Mouse (Mus musculus) stomach, embryonic 15.5 days (tissue): Measurements from ENCODE around the gene Cnih1. TPM values are rescaled to one million over a fixed set of nuclear protein-coding genes. Genes with fewer than 3 reads are reported as not detected.
A peak's percentile ranks its signal among the peaks of the same experiment; 100 is the strongest.

Source experiments
- ATAC-seq: fragments of 200-750 bp; cut with Nextera tagmentation; 2 replicates; pipeline ENCODE4 v1.8.0; 2017; ENCODE audit warnings: low read depth, moderate number of reproducible peaks, moderate TSS enrichment; ENCODE audit not compliant: insufficient read depth, low FRiP score
- H3K27ac ChIP-seq: fragments of 300-500 bp; sonication (generic); 2 replicates; pipeline ENCODE4 v1.5.1; 2015; ENCODE audit warnings: mild to moderate bottlenecking, inconsistent platforms
- H3K27me3 ChIP-seq: fragments of 300-500 bp; sonication (generic); replicated peaks from 2 replicates; pipeline ENCODE4 v1.6.1; 2015; ENCODE audit warnings: inconsistent platforms
- H3K36me3 ChIP-seq: fragments of 300-500 bp; sonication (generic); 2 replicates; pipeline ENCODE4 v1.6.1; 2015; ENCODE audit warnings: inconsistent platforms
- H3K4me1 ChIP-seq: fragments of 300-500 bp; sonication (generic); 2 replicates; pipeline ENCODE4 v1.6.1; 2015; ENCODE audit warnings: inconsistent platforms
- H3K4me2 ChIP-seq: fragments of 300-500 bp; sonication (generic); 2 replicates; pipeline ENCODE4 v1.6.1; 2015; ENCODE audit warnings: mild to moderate bottlenecking, inconsistent platforms
- H3K4me3 ChIP-seq: fragments of 300-500 bp; sonication (generic); replicated peaks from 2 replicates; pipeline ENCODE4 v1.5.1; 2015; ENCODE audit warnings: inconsistent platforms
- H3K9ac ChIP-seq: fragments of 300-500 bp; sonication (generic); 2 replicates; pipeline ENCODE4 v1.6.1; 2015; ENCODE audit warnings: inconsistent platforms
- H3K9me3 ChIP-seq: fragments of 300-500 bp; sonication (generic); 2 replicates; pipeline ENCODE4 v1.6.1; 2016; ENCODE audit warnings: inconsistent platforms
- WGBS: fragments of 180-500 bp; shearing (Covaris S2); methylation state at CpG from one replicate; pipeline ENCODE4 v1.1.7; 2015; 5-methylcytosine and 5-hydroxymethylcytosine counted together
- polyA plus RNA-seq: library from polyadenylated mRNA; unstranded; fragments of >200 nt; fragmentation: Nextera tagmentation; extraction: Ambion mirVana; gene quantifications from 2 replicates; pipeline ENCODE4 v1.2.1, GENCODE M21; 2015

Cnih1 gene
- polyA plus RNA-seq, 1 experiment from 2014 or later = 186 TPM

GRCm38 (mm10) chr14:46785247-46785646, 3.0 kb downstream of the Cnih1 start:
- Histone ChIP-seq H3K9me3 (no peaks in the 10 kb centered on the region), H3K4me1 (0 out of 2 replicates have a peak, but pooled peaks cover 8% of the 10 kb centered on the region), H3K4me2 (no peak overlapping the region), H3K4me3 (no peak overlapping the region), H3K27me3 (no peaks in the 10 kb centered on the region), H3K27ac (no peak overlapping the region), H3K9ac (no peak overlapping the region), H3K36me3 (peaks cover 9% of the 10 kb centered on the region; the same call in 1 of the 2 replicates)
- 80% methylated on average over 5 of the region's 5 CpGs for WGBS
- no peak for ATAC-seq

GRCm38 (mm10) chr14:46783327-46783926, 4.8 kb downstream of the Cnih1 start:
- no peak overlapping the region for H3K4me2 ChIP-seq
- H3K9ac ChIP-seq = no peak overlapping the region
- no peak overlapping the region for H3K4me3 ChIP-seq
- no peak overlapping the region for H3K27ac ChIP-seq
- H3K27me3 ChIP-seq = no peaks in the 10 kb centered on the region
- no peaks in the 10 kb centered on the region for H3K9me3 ChIP-seq
- no peak for ATAC-seq
- H3K4me1 ChIP-seq = 0 out of 2 replicates have a peak, but pooled peaks cover 8% of the 10 kb centered on the region
- WGBS = 85% methylated on average over 10 of the region's 10 CpGs
- peaks cover 26% of the 10 kb centered on the region for H3K36me3 ChIP-seq

GRCm38 (mm10) chr14:46782187-46782828, 5.9 kb downstream of the Cnih1 start:
- H3K27ac ChIP-seq = no peak overlapping the region
- peaks cover 34% of the 10 kb centered on the region for H3K36me3 ChIP-seq
- H3K4me1 ChIP-seq = 0 out of 2 replicates have a peak, but pooled peaks cover 8% of the 10 kb centered on the region
- WGBS = 90% methylated on average over 8 of the region's 8 CpGs
- no peak for ATAC-seq
- H3K9me3 ChIP-seq = no peaks in the 10 kb centered on the region
- no peaks in the 10 kb centered on the region for H3K27me3 ChIP-seq
- no peak overlapping the region for H3K9ac ChIP-seq
- no peak overlapping the region for H3K4me3 ChIP-seq
- no peak overlapping the region for H3K4me2 ChIP-seq

- Histone ChIP-seq H3K9me3 (no peaks in the 10 kb centered on the region), H3K4me3 (no peak overlapping the region), H3K27ac (no peak overlapping the region), H3K36me3 (peaks cover 38% of the 10 kb centered on the region), H3K4me1 (no peaks in the 10 kb centered on the region), H3K27me3 (no peaks in the 10 kb centered on the region), H3K9ac (no peak overlapping the region), H3K4me2 (no peak overlapping the region)
- no peak for ATAC-seq
- whole genome bisulfite sequencing = 89% methylated on average over 7 of the region's 7 CpGs
Observed at GRCm38 (mm10) chr14:46781086-46781485, 7.1 kb downstream of the Cnih1 start.

GRCm38 (mm10) chr14:46779217-46779616, 9.0 kb downstream of the Cnih1 start:
- Histone ChIP-seq H3K9ac (no peak overlapping the region), H3K9me3 (no peaks in the 10 kb centered on the region), H3K27me3 (no peaks in the 10 kb centered on the region), H3K27ac (no peak overlapping the region), H3K36me3 (peaks cover 49% of the 10 kb centered on the region), H3K4me1 (no peaks in the 10 kb centered on the region), H3K4me2 (no peak overlapping the region), H3K4me3 (no peak overlapping the region)
- WGBS = 92% methylated on average over 7 of the region's 7 CpGs
- no peak for ATAC-seq

- Histone ChIP-seq H3K4me3 (no peak overlapping the region), H3K9me3 (no peaks in the 10 kb centered on the region), H3K4me2 (no peak overlapping the region), H3K4me1 (no peaks in the 10 kb centered on the region), H3K27me3 (no peaks in the 10 kb centered on the region), H3K9ac (no peak overlapping the region), H3K27ac (no peak overlapping the region), H3K36me3 (peaks cover 50% of the 10 kb centered on the region)
- 94% methylated on average over 9 of the region's 9 CpGs for WGBS
- ATAC-seq = no peak
Observed at GRCm38 (mm10) chr14:46778756-46779155, 9.5 kb downstream of the Cnih1 start.

GRCm38 (mm10) chr14:46770036-46770435, 18.2 kb downstream of the Cnih1 start:
- H3K4me3 ChIP-seq = no peak overlapping the region
- no peaks in the 10 kb centered on the region for H3K27me3 ChIP-seq
- no peak overlapping the region for H3K9ac ChIP-seq
- WGBS = 76% methylated on average over 6 of the region's 6 CpGs
- no peaks in the 10 kb centered on the region for H3K4me1 ChIP-seq
- H3K36me3 ChIP-seq = peaks cover 38% of the 10 kb centered on the region
- no peak overlapping the region for H3K4me2 ChIP-seq
- no peaks in the 10 kb centered on the region for H3K9me3 ChIP-seq
- ATAC-seq = no peak
- no peak overlapping the region for H3K27ac ChIP-seq

GRCm38 (mm10) chr14:46767116-46767515, 21.1 kb downstream of the Cnih1 start:
- H3K9ac ChIP-seq = no peak overlapping the region
- 83% methylated on average over 12 of the region's 12 CpGs for WGBS
- H3K27ac ChIP-seq = no peak overlapping the region
- no peaks in the 10 kb centered on the region for H3K27me3 ChIP-seq
- H3K9me3 ChIP-seq = no peaks in the 10 kb centered on the region
- no peak overlapping the region for H3K4me3 ChIP-seq
- peaks cover 28% of the 10 kb centered on the region for H3K36me3 ChIP-seq
- ATAC-seq = no peak
- no peaks in the 10 kb centered on the region for H3K4me1 ChIP-seq
- H3K4me2 ChIP-seq = no peak overlapping the region

- peak overlapping the region; percentile 74; the same call in 1 of the 2 replicates for H3K9ac ChIP-seq
- H3K9me3 ChIP-seq = no peaks in the 10 kb centered on the region
- 48% methylated on average over 6 of the region's 6 CpGs for WGBS
- no peak overlapping the region for H3K27ac ChIP-seq
- 0 out of 2 replicates have a peak, but pooled peaks cover 3% of the 10 kb centered on the region for H3K36me3 ChIP-seq
- no peaks in the 10 kb centered on the region for H3K27me3 ChIP-seq
- peak overlapping the region; percentile 92 for H3K4me2 ChIP-seq
- ATAC-seq = no peak
- H3K4me3 ChIP-seq = peak overlapping the region; percentile 90
- H3K4me1 ChIP-seq = peaks cover 7% of the 10 kb centered on the region; the same call in 1 of the 2 replicates
Observed at GRCm38 (mm10) chr14:46761186-46761585, 27.0 kb downstream of the Cnih1 start.

GRCm38 (mm10) chr14:46760355-46761029, 27.7 kb downstream of the Cnih1 start, which contains the start of gene Cdkn3:
TSS of gene Cdkn3 (plus strand) at chr14:46760541.
- Histone ChIP-seq H3K27me3 (no peaks in the 10 kb centered on the region), H3K9me3 (no peaks in the 10 kb centered on the region), H3K27ac (peak within 1 kb of the TSS; percentile 45; the same call in 1 of the 2 replicates), H3K4me2 (peak within 1 kb of the TSS; percentile 92), H3K9ac (peak within 1 kb of the TSS; percentile 74), H3K4me1 (peaks cover 7% of the 10 kb centered on the region; the same call in 1 of the 2 replicates), H3K4me3 (peak within 1 kb of the TSS; percentile 90), H3K36me3 (0 out of 2 replicates have a peak, but pooled peaks cover 3% of the 10 kb centered on the region)
- under 1% methylated on average over 54 of the region's 54 CpGs for WGBS
- ATAC-seq = peak; percentile 100

- no peaks in the 10 kb centered on the region for H3K9me3 ChIP-seq
- H3K4me3 ChIP-seq = peak overlapping the region; percentile 90
- no peaks in the 10 kb centered on the region for H3K27me3 ChIP-seq
- H3K9ac ChIP-seq = no peak overlapping the region
- peak overlapping the region; percentile 92 for H3K4me2 ChIP-seq
- H3K4me1 ChIP-seq = peaks cover 7% of the 10 kb centered on the region; the same call in 1 of the 2 replicates
- no peak for ATAC-seq
- H3K27ac ChIP-seq = no peak overlapping the region
- 1% methylated on average over 7 of the region's 7 CpGs for WGBS
- H3K36me3 ChIP-seq = 0 out of 2 replicates have a peak, but pooled peaks cover under 1% of the 10 kb centered on the region
Observed at GRCm38 (mm10) chr14:46759970-46760354, 28.2 kb downstream of the Cnih1 start.

GRCm38 (mm10) chr14:46757736-46758135, 30.5 kb downstream of the Cnih1 start:
- no peak overlapping the region for H3K27ac ChIP-seq
- WGBS = 68% methylated on average over 9 of the region's 9 CpGs
- H3K9me3 ChIP-seq = no peaks in the 10 kb centered on the region
- ATAC-seq = no peak
- H3K9ac ChIP-seq = no peak overlapping the region
- H3K36me3 ChIP-seq = no peaks in the 10 kb centered on the region
- H3K4me2 ChIP-seq = no peak overlapping the region
- peaks cover 7% of the 10 kb centered on the region; the same call in 1 of the 2 replicates for H3K4me1 ChIP-seq
- no peaks in the 10 kb centered on the region for H3K27me3 ChIP-seq
- no peak overlapping the region for H3K4me3 ChIP-seq
